Mouse (Mus musculus) neural tube, embryonic 11.5 days (tissue): ENCODE results near the gene Ift43. TPM values are rescaled to one million over a fixed set of nuclear protein-coding genes. Genes with fewer than 3 reads are reported as not detected.

Experiments used
- ATAC-seq: fragments of 200-750 bp; cut with Nextera tagmentation; 2 replicates; pipeline ENCODE4 v1.8.0; 2017; ENCODE audit warnings: moderate number of reproducible peaks, mild to moderate bottlenecking, moderate TSS enrichment, moderate library complexity; ENCODE audit not compliant: insufficient read depth, low FRiP score, low TSS enrichment
- DNase-seq: peaks from one replicate; pipeline ENCODE4 v3.0.0-alpha.2; 2015; ENCODE audit warnings: low spot score
- H3K27ac ChIP-seq: fragments of 300-500 bp; sonication (generic); 2 replicates; pipeline ENCODE4 v1.5.1; 2014; ENCODE audit warnings: low read depth, mild to moderate bottlenecking, low read length
- H3K27me3 ChIP-seq: fragments of 300-500 bp; sonication (generic); 2 replicates; pipeline ENCODE4 v1.6.1; 2014; ENCODE audit warnings: mild to moderate bottlenecking, low read length, mixed read lengths; ENCODE audit not compliant: control insufficient read depth, insufficient read depth
- H3K36me3 ChIP-seq: fragments of 300-500 bp; sonication (generic); 2 replicates; pipeline ENCODE4 v1.6.1; 2014; ENCODE audit warnings: mild to moderate bottlenecking, low read length, moderate library complexity, mixed read lengths; ENCODE audit not compliant: control insufficient read depth, insufficient read depth
- H3K4me1 ChIP-seq: fragments of 300-500 bp; sonication (generic); 2 replicates; pipeline ENCODE4 v1.6.1; 2014; ENCODE audit warnings: low read length, mixed read lengths; ENCODE audit not compliant: control insufficient read depth, insufficient read depth
- H3K4me2 ChIP-seq: fragments of 300-500 bp; sonication (generic); 2 replicates; pipeline ENCODE4 v1.6.1; 2014; ENCODE audit warnings: low read depth, mild to moderate bottlenecking, moderate library complexity
- H3K4me3 ChIP-seq: fragments of 300-500 bp; sonication (generic); 2 replicates; pipeline ENCODE4 v1.5.1; 2014; ENCODE audit warnings: low read depth, low read length
- H3K9ac ChIP-seq: fragments of 300-500 bp; sonication (generic); 2 replicates; pipeline ENCODE4 v1.6.1; 2014; ENCODE audit warnings: mild to moderate bottlenecking, low read length
- H3K9me3 ChIP-seq: fragments of 300-500 bp; sonication (generic); 2 replicates; pipeline ENCODE4 v1.6.1; 2016; ENCODE audit warnings: low read length; ENCODE audit not compliant: control insufficient read depth
- WGBS: fragments of 180-500 bp; shearing (Covaris S2); extraction: QIAGEN DNeasy Blood & Tissue Kit; methylation state at CpG from one replicate; pipeline ENCODE4 v1.1.7; 2014; 5-methylcytosine and 5-hydroxymethylcytosine counted together
- polyA plus RNA-seq: library from polyadenylated mRNA; unstranded; fragments of >200 nt; fragmentation: Nextera tagmentation; extraction: Ambion mirVana; gene quantifications from 2 replicates; pipeline ENCODE4 v1.2.1, GENCODE M21; 2014

The Ift43 gene
- polyA plus RNA-seq, 1 experiment from 2014 or later: 88.1 TPM

GRCm38 (mm10) chr12:86102686-86103085 is 20.3 kb downstream of the Ift43 start:
- 86% methylated on average over 8 of the region's 8 CpGs for WGBS
- Histone ChIP-seq H3K27ac (no peak overlapping the region), H3K9ac (no peak overlapping the region), H3K4me2 (no peak overlapping the region), H3K4me3 (no peak overlapping the region), H3K27me3 (no peaks in the 10 kb centered on the region), H3K36me3 (no peaks in the 10 kb centered on the region), H3K9me3 (no peaks in the 10 kb centered on the region), H3K4me1 (peaks cover 3% of the 10 kb centered on the region; the same call in 1 of the 2 replicates)
- no peak for DNase-seq
- no peak for ATAC-seq

- H3K27ac ChIP-seq: no peak overlapping the region
- no peaks in the 10 kb centered on the region for H3K27me3 ChIP-seq
- DNase-seq (no peak), ATAC-seq (no peak)
- no peaks in the 10 kb centered on the region for H3K9me3 ChIP-seq
- H3K4me3 ChIP-seq: no peak overlapping the region
- peaks cover 3% of the 10 kb centered on the region; the same call in 1 of the 2 replicates for H3K4me1 ChIP-seq
- 61% methylated on average over 11 of the region's 11 CpGs for WGBS
- no peaks in the 10 kb centered on the region for H3K36me3 ChIP-seq
- no peak overlapping the region for H3K4me2 ChIP-seq
- H3K9ac ChIP-seq: no peak overlapping the region
These were observed 21.1 kb downstream of the Ift43 start for GRCm38 (mm10) chr12:86103391-86103790.

- no peaks in the 10 kb centered on the region for H3K9me3 ChIP-seq
- H3K27ac ChIP-seq: no peak overlapping the region
- H3K27me3 ChIP-seq: no peaks in the 10 kb centered on the region
- H3K36me3 ChIP-seq: no peaks in the 10 kb centered on the region
- no peak for DNase-seq
- H3K4me3 ChIP-seq: no peak overlapping the region
- peaks cover 3% of the 10 kb centered on the region; the same call in 1 of the 2 replicates for H3K4me1 ChIP-seq
- H3K9ac ChIP-seq: no peak overlapping the region
- WGBS: 59% methylated on average over 8 of the region's 8 CpGs
- H3K4me2 ChIP-seq: no peak overlapping the region
- no peak for ATAC-seq
These were observed 21.5 kb downstream of the Ift43 start for GRCm38 (mm10) chr12:86103852-86104251.

- H3K27me3 ChIP-seq: no peaks in the 10 kb centered on the region
- ATAC-seq: no peak
- H3K27ac ChIP-seq: no peak overlapping the region
- H3K9ac ChIP-seq: no peak overlapping the region
- peaks cover 3% of the 10 kb centered on the region; the same call in 1 of the 2 replicates for H3K4me1 ChIP-seq
- no peaks in the 10 kb centered on the region for H3K36me3 ChIP-seq
- H3K4me3 ChIP-seq: no peak overlapping the region
- H3K9me3 ChIP-seq: no peaks in the 10 kb centered on the region
- no peak overlapping the region for H3K4me2 ChIP-seq
- DNase-seq: no peak
- WGBS: 87% methylated on average over 11 of the region's 11 CpGs
These were observed 22.0 kb downstream of the Ift43 start for GRCm38 (mm10) chr12:86104297-86104696.

- Histone ChIP-seq H3K36me3 (no peaks in the 10 kb centered on the region), H3K27ac (no peak overlapping the region)
- no peak for DNase-seq
These were observed 23.2 kb downstream of the Ift43 start for GRCm38 (mm10) chr12:86105546-86105945.

GRCm38 (mm10) chr12:86106086-86106485 is 23.7 kb downstream of the Ift43 start:
- Histone ChIP-seq H3K27me3 (no peaks in the 10 kb centered on the region), H3K4me3 (no peak overlapping the region), H3K36me3 (no peaks in the 10 kb centered on the region), H3K9me3 (no peaks in the 10 kb centered on the region), H3K4me1 (peaks cover 3% of the 10 kb centered on the region; the same call in 1 of the 2 replicates), H3K4me2 (no peak overlapping the region), H3K9ac (no peak overlapping the region), H3K27ac (no peak overlapping the region)
- WGBS: 92% methylated on average over 9 of the region's 9 CpGs
- DNase-seq: no peak
- no peak for ATAC-seq

More at GRCm38 (mm10) chr12:86105546-86105945, 23.2 kb downstream of the Ift43 start:
- no peak overlapping the region for H3K4me3 ChIP-seq
- no peak overlapping the region for H3K4me2 ChIP-seq
- H3K9me3 ChIP-seq: no peaks in the 10 kb centered on the region
- H3K4me1 ChIP-seq: peaks cover 3% of the 10 kb centered on the region; the same call in 1 of the 2 replicates
- no peaks in the 10 kb centered on the region for H3K27me3 ChIP-seq
- ATAC-seq: no peak
- H3K9ac ChIP-seq: no peak overlapping the region
- 70% methylated on average over 6 of the region's 10 CpGs for WGBS

GRCm38 (mm10) chr12:86107645-86108044 is 25.3 kb downstream of the Ift43 start:
- ATAC-seq: no peak
- no peak for DNase-seq
- Histone ChIP-seq H3K4me2 (no peak overlapping the region), H3K36me3 (no peaks in the 10 kb centered on the region), H3K4me1 (peaks cover 3% of the 10 kb centered on the region; the same call in 1 of the 2 replicates), H3K27me3 (no peaks in the 10 kb centered on the region), H3K9ac (no peak overlapping the region), H3K4me3 (no peak overlapping the region), H3K27ac (no peak overlapping the region), H3K9me3 (no peaks in the 10 kb centered on the region)
- 88% methylated on average over 7 of the region's 7 CpGs for WGBS

GRCm38 (mm10) chr12:86109531-86109930 is 27.2 kb downstream of the Ift43 start:
- ATAC-seq: no peak

GRCm38 (mm10) chr12:86110637-86111036 is 28.3 kb downstream of the Ift43 start:
- no peak for ATAC-seq
- no peak overlapping the region for H3K27ac ChIP-seq
- no peak overlapping the region for H3K9ac ChIP-seq
- H3K9me3 ChIP-seq: no peaks in the 10 kb centered on the region
- no peak for DNase-seq
- no peaks in the 10 kb centered on the region for H3K4me1 ChIP-seq
- H3K27me3 ChIP-seq: no peaks in the 10 kb centered on the region
- 88% methylated on average over 2 of the region's 2 CpGs for WGBS
- H3K4me2 ChIP-seq: no peak overlapping the region
- H3K36me3 ChIP-seq: no peaks in the 10 kb centered on the region
- no peak overlapping the region for H3K4me3 ChIP-seq

More at GRCm38 (mm10) chr12:86109531-86109930, 27.2 kb downstream of the Ift43 start:
- Histone ChIP-seq H3K4me1 (no peaks in the 10 kb centered on the region), H3K27ac (no peak overlapping the region), H3K4me2 (no peak overlapping the region), H3K36me3 (no peaks in the 10 kb centered on the region), H3K4me3 (no peak overlapping the region), H3K27me3 (no peaks in the 10 kb centered on the region), H3K9ac (no peak overlapping the region), H3K9me3 (no peaks in the 10 kb centered on the region)
- no peak for DNase-seq
- WGBS: 88% methylated on average over 4 of the region's 4 CpGs
